Mouse (Mus musculus): ENCODE results near the gene Trib3. TPM values are rescaled to one million over a fixed set of nuclear protein-coding genes. Genes with fewer than 3 reads are reported as not detected.

The Trib3 gene
- polyA plus RNA-seq, 1 experiment from 2014 or later = 5.0 TPM

GRCm38 (mm10) chr2:152337591-152338212 lies 6.1 kb downstream of the Trib3 start:
- Histone ChIP-seq H3K4me2 (ENCODE audit: low read depth, low read length) (no peak overlapping the region), H3K4me1 (replicated peaks; ENCODE audit: control insufficient read depth, insufficient read depth, low read length) (peaks cover 9% of the 10 kb centered on the region), H3K9ac (ENCODE audit: low read length) (no peak overlapping the region), H3K9me3 (ENCODE audit: control insufficient read depth, low read length) (no peaks in the 10 kb centered on the region), H3K27me3 (ENCODE audit: control insufficient read depth, insufficient read depth, low read depth, low read length) (no peaks in the 10 kb centered on the region), H3K36me3 (ENCODE audit: control insufficient read depth, insufficient read depth, low read length) (no peaks in the 10 kb centered on the region), H3K27ac (ENCODE audit: low read length) (peak overlapping the region; percentile 75), H3K4me3 (ENCODE audit: low read length) (no peak overlapping the region)
- no peak for ATAC-seq (ENCODE audit: low read depth)
- WGBS = 80% methylated on average over 11 of the region's 11 CpGs

- Histone ChIP-seq H3K27ac (ENCODE audit: low read length) (peak overlapping the region; percentile 79), H3K4me1 (replicated peaks; ENCODE audit: control insufficient read depth, insufficient read depth, low read length) (peaks cover 9% of the 10 kb centered on the region), H3K9ac (ENCODE audit: low read length) (no peak overlapping the region), H3K27me3 (ENCODE audit: control insufficient read depth, insufficient read depth, low read depth, low read length) (no peaks in the 10 kb centered on the region), H3K9me3 (ENCODE audit: control insufficient read depth, low read length) (no peaks in the 10 kb centered on the region), H3K36me3 (ENCODE audit: control insufficient read depth, insufficient read depth, low read length) (no peaks in the 10 kb centered on the region), H3K4me2 (ENCODE audit: low read depth, low read length) (no peak overlapping the region), H3K4me3 (ENCODE audit: low read length) (no peak overlapping the region)
- peak; percentile 18; the same call in 1 of the 2 replicates for ATAC-seq (ENCODE audit: low read depth)
- 42% methylated on average over 1 of the region's 1 CpGs for WGBS
Measured at GRCm38 (mm10) chr2:152336856-152337255, 7.0 kb downstream of the Trib3 start.

GRCm38 (mm10) chr2:152335289-152335820 lies 8.5 kb downstream of the Trib3 start:
- Histone ChIP-seq H3K27me3 (ENCODE audit: control insufficient read depth, insufficient read depth, low read depth, low read length) (no peaks in the 10 kb centered on the region), H3K9ac (ENCODE audit: low read length) (no peak overlapping the region), H3K4me3 (ENCODE audit: low read length) (no peak overlapping the region), H3K27ac (ENCODE audit: low read length) (no peak overlapping the region), H3K9me3 (ENCODE audit: control insufficient read depth, low read length) (no peaks in the 10 kb centered on the region), H3K4me2 (ENCODE audit: low read depth, low read length) (no peak overlapping the region), H3K4me1 (replicated peaks; ENCODE audit: control insufficient read depth, insufficient read depth, low read length) (peaks cover 21% of the 10 kb centered on the region), H3K36me3 (ENCODE audit: control insufficient read depth, insufficient read depth, low read length) (no peaks in the 10 kb centered on the region)
- WGBS = 34% methylated on average over 10 of the region's 11 CpGs
- no peak for ATAC-seq (ENCODE audit: low read depth)

GRCm38 (mm10) chr2:152333345-152334006 lies 10.4 kb downstream of the Trib3 start:
- no peak overlapping the region for H3K4me2 ChIP-seq (ENCODE audit: low read depth, low read length)
- H3K9ac ChIP-seq (ENCODE audit: low read length) = no peak overlapping the region
- H3K36me3 ChIP-seq (ENCODE audit: control insufficient read depth, insufficient read depth, low read length) = no peaks in the 10 kb centered on the region; the same call in 1 of the 2 replicates
- peaks cover 23% of the 10 kb centered on the region for H3K4me1 ChIP-seq (replicated peaks; ENCODE audit: control insufficient read depth, insufficient read depth, low read length)
- no peaks in the 10 kb centered on the region for H3K27me3 ChIP-seq (ENCODE audit: control insufficient read depth, insufficient read depth, low read depth, low read length)
- no peak for ATAC-seq (ENCODE audit: low read depth)
- H3K27ac ChIP-seq (ENCODE audit: low read length) = no peak overlapping the region
- H3K9me3 ChIP-seq (ENCODE audit: control insufficient read depth, low read length) = no peaks in the 10 kb centered on the region
- 71% methylated on average over 4 of the region's 4 CpGs for WGBS
- no peak overlapping the region for H3K4me3 ChIP-seq (ENCODE audit: low read length)

- Histone ChIP-seq H3K9ac (ENCODE audit: low read length) (peak within 1 kb of the TSS; percentile 94), H3K27me3 (ENCODE audit: control insufficient read depth, insufficient read depth, low read depth, low read length) (no peaks in the 10 kb centered on the region), H3K4me3 (ENCODE audit: low read length) (peak within 1 kb of the TSS; percentile 86), H3K27ac (ENCODE audit: low read length) (peak within 1 kb of the TSS; percentile 97), H3K4me1 (replicated peaks; ENCODE audit: control insufficient read depth, insufficient read depth, low read length) (peaks cover 15% of the 10 kb centered on the region), H3K36me3 (ENCODE audit: control insufficient read depth, insufficient read depth, low read length) (peaks cover 3% of the 10 kb centered on the region; the same call in 1 of the 2 replicates), H3K9me3 (ENCODE audit: control insufficient read depth, low read length) (no peaks in the 10 kb centered on the region), H3K4me2 (ENCODE audit: low read depth, low read length) (peak within 1 kb of the TSS; percentile 77)
- under 1% methylated on average over 54 of the region's 54 CpGs for WGBS
- ATAC-seq (ENCODE audit: low read depth) = peak; percentile 95
Measured at GRCm38 (mm10) chr2:152332101-152332825, 11.6 kb downstream of the Trib3 start, which contains the start of gene Rbck1. Gene Rbck1, minus strand, starts transcription at chr2:152332653.

GRCm38 (mm10) chr2:152330858-152331423 lies 12.9 kb downstream of the Trib3 start:
- H3K27ac ChIP-seq (ENCODE audit: low read length) = no peak overlapping the region
- peak overlapping the region; percentile 63 for H3K4me2 ChIP-seq (ENCODE audit: low read depth, low read length)
- H3K36me3 ChIP-seq (ENCODE audit: control insufficient read depth, insufficient read depth, low read length) = peaks cover 11% of the 10 kb centered on the region
- H3K9me3 ChIP-seq (ENCODE audit: control insufficient read depth, low read length) = no peaks in the 10 kb centered on the region
- 47% methylated on average over 7 of the region's 7 CpGs for WGBS
- H3K27me3 ChIP-seq (ENCODE audit: control insufficient read depth, insufficient read depth, low read depth, low read length) = no peaks in the 10 kb centered on the region
- H3K9ac ChIP-seq (ENCODE audit: low read length) = peak overlapping the region; percentile 42
- no peak for ATAC-seq (ENCODE audit: low read depth)
- H3K4me1 ChIP-seq (replicated peaks; ENCODE audit: control insufficient read depth, insufficient read depth, low read length) = peaks cover 14% of the 10 kb centered on the region; the same call in 1 of the 2 replicates
- H3K4me3 ChIP-seq (ENCODE audit: low read length) = peak overlapping the region; percentile 86

- WGBS = 58% methylated on average over 5 of the region's 5 CpGs
- H3K9ac ChIP-seq (ENCODE audit: low read length) = no peak overlapping the region
- no peak for ATAC-seq (ENCODE audit: low read depth)
- no peaks in the 10 kb centered on the region for H3K27me3 ChIP-seq (ENCODE audit: control insufficient read depth, insufficient read depth, low read depth, low read length)
- peaks cover 14% of the 10 kb centered on the region; the same call in 1 of the 2 replicates for H3K4me1 ChIP-seq (replicated peaks; ENCODE audit: control insufficient read depth, insufficient read depth, low read length)
- peaks cover 28% of the 10 kb centered on the region for H3K36me3 ChIP-seq (ENCODE audit: control insufficient read depth, insufficient read depth, low read length)
- no peak overlapping the region for H3K4me3 ChIP-seq (ENCODE audit: low read length)
- H3K4me2 ChIP-seq (ENCODE audit: low read depth, low read length) = no peak overlapping the region
- H3K27ac ChIP-seq (ENCODE audit: low read length) = no peak overlapping the region
- H3K9me3 ChIP-seq (ENCODE audit: control insufficient read depth, low read length) = no peaks in the 10 kb centered on the region
Measured at GRCm38 (mm10) chr2:152327980-152328379, 15.9 kb downstream of the Trib3 start.

- Histone ChIP-seq H3K4me2 (ENCODE audit: low read depth, low read length) (no peak overlapping the region), H3K4me3 (ENCODE audit: low read length) (no peak overlapping the region), H3K9ac (ENCODE audit: low read length) (no peak overlapping the region), H3K9me3 (ENCODE audit: control insufficient read depth, low read length) (no peaks in the 10 kb centered on the region), H3K4me1 (replicated peaks; ENCODE audit: control insufficient read depth, insufficient read depth, low read length) (peaks cover 14% of the 10 kb centered on the region; the same call in 1 of the 2 replicates), H3K27ac (ENCODE audit: low read length) (no peak overlapping the region), H3K36me3 (ENCODE audit: control insufficient read depth, insufficient read depth, low read length) (peaks cover 30% of the 10 kb centered on the region), H3K27me3 (ENCODE audit: control insufficient read depth, insufficient read depth, low read depth, low read length) (no peaks in the 10 kb centered on the region)
- WGBS = 84% methylated on average over 8 of the region's 8 CpGs
- ATAC-seq (ENCODE audit: low read depth) = no peak
Measured at GRCm38 (mm10) chr2:152326654-152327053, 17.2 kb downstream of the Trib3 start.
